Mouse (Mus musculus): ENCODE results near the gene Dapk2.

DNA sequence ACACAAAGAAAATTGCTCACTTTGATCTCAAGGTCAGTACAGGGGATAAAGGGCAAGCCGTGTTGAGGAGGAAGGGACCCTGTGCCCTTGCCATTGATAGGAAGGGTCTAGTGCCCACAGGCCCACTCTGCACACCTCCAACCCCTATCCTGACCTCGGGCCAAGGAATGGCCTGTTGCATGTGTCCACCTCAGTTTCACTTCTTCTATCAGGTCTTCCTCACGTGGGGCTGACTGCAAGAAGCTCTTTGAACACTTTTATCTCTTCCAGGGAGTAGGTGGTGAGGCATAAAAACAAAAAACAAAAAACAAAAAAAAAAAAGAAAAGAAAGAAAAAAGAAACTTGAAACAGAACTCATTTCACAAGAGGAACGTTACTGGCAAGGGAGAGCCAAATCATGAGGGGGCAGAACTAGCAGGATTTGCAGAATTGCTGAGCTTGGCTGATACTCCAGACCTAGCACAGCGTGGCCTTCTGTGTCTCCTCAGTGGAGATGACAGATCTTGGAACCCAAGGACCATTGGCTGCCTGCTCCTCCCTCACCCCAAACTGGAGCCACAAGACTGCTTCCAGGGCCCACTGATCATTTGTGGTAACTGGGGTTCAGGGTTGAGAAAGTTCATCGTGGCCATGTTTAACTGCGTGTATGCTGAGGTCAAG is 73.9 kb downstream of the Dapk2 start:
- TF ChIP-seq GATA1 (IDR thresholded peaks at IDR 0.05; ENCODE audit: low read length) (no peak), TAL1 (IDR thresholded peaks at IDR 0.05; ENCODE audit: low read length) (no peak)
